Mouse (Mus musculus): ENCODE measurements around the gene Nmt1.

Gene Nmt1

GRCm38 (mm10) chr11:103105810-103106209 is 77.8 kb downstream of the Nmt1 start:
- no peak for DNase-seq (ENCODE audit: low spot score in 2 of 2)

GRCm38 (mm10) chr11:103106386-103106785 is 78.4 kb downstream of the Nmt1 start:
- no peak for DNase-seq (ENCODE audit: low spot score in 2 of 2)

- no peak for DNase-seq (ENCODE audit: low spot score in 2 of 2)
Measured at GRCm38 (mm10) chr11:103111301-103111700, 83.3 kb downstream of the Nmt1 start.

GRCm38 (mm10) chr11:103111881-103112551 is 84.0 kb downstream of the Nmt1 start:
- no peak for DNase-seq (ENCODE audit: low spot score in 2 of 2)

- DNase-seq (ENCODE audit: low spot score in 2 of 2), result no peak
Measured at GRCm38 (mm10) chr11:103112552-103112912, 84.5 kb downstream of the Nmt1 start.

- DNase-seq (ENCODE audit: low spot score in 2 of 2), result no peak
Measured at GRCm38 (mm10) chr11:103113005-103113404, 85.0 kb downstream of the Nmt1 start.

- DNase-seq (ENCODE audit: low spot score in 2 of 2), result no peak
Measured at GRCm38 (mm10) chr11:103113771-103114170, 85.8 kb downstream of the Nmt1 start.

- DNase-seq (ENCODE audit: low spot score in 2 of 2), result no peak
Measured at GRCm38 (mm10) chr11:103114270-103114943, 86.4 kb downstream of the Nmt1 start.

- peak; percentile 68 to 69 for DNase-seq (ENCODE audit: low spot score in 2 of 2)
Measured at GRCm38 (mm10) chr11:103115163-103116007, 87.4 kb downstream of the Nmt1 start.

GRCm38 (mm10) chr11:103116008-103116818 is 88.2 kb downstream of the Nmt1 start, which contains the start of gene Hexim1:
Gene Hexim1, plus strand, starts transcription at chr11:103116231.
- peak; percentile 100 for DNase-seq (ENCODE audit: low spot score in 2 of 2)

GRCm38 (mm10) chr11:103116959-103117590 is 89.1 kb downstream of the Nmt1 start:
- DNase-seq (ENCODE audit: low spot score in 2 of 2), result peak; percentile 65 to 75

- no peak for DNase-seq (ENCODE audit: low spot score in 2 of 2)
Measured at GRCm38 (mm10) chr11:103117591-103118009, 89.6 kb downstream of the Nmt1 start.

Measured in spleen, postnatal 14 days (tissue).